Mouse (Mus musculus) MEL (cell line): ENCODE measurements around the gene Enthd1. TPM values are rescaled to one million over a fixed set of nuclear protein-coding genes. Genes with fewer than 3 reads are reported as not detected.

Experiments used
- DNase-seq: peaks from one replicate; pipeline ENCODE4 v3.0.0; 2011; ENCODE audit warnings: low read depth, low spot score
- H3K27ac ChIP-seq: 2 replicates; pipeline ENCODE4 v1.5.1; 2012; ENCODE audit warnings: low read depth, mild to moderate bottlenecking, control low read depth, low read length, moderate library complexity; ENCODE audit not compliant: control insufficient read depth
- H3K27me3 ChIP-seq, 2 experiments: fragments of 150-350 bp in 1 of 2; sonication (generic) in 1 of 2; 2 replicates each; pipeline ENCODE4 v1.6.1; 2012; ENCODE audit warnings: low read length in 2 of 2, mild to moderate bottlenecking in 2 of 2, improper control_type of control experiment in 1 of 2, moderate library complexity in 1 of 2; ENCODE audit not compliant: insufficient read depth in 2 of 2, control insufficient read depth in 1 of 2
- H3K36me3 ChIP-seq, 2 experiments: 2 replicates each; pipeline ENCODE4 v1.6.1; 2012 to 2014; ENCODE audit warnings: low read length in 2 of 2, improper control_type of control experiment in 1 of 2, inconsistent platforms in 1 of 2, mild to moderate bottlenecking in 1 of 2; ENCODE audit not compliant: insufficient read depth in 2 of 2, control insufficient read depth in 1 of 2
- H3K4me1 ChIP-seq, 2 experiments: fragments of 150-350 bp in 1 of 2; sonication (generic) in 1 of 2; 2 replicates each; pipeline ENCODE4 v1.6.1; 2012; ENCODE audit warnings: low read length in 2 of 2, improper control_type of control experiment in 1 of 2, mild to moderate bottlenecking in 1 of 2; ENCODE audit not compliant: insufficient read depth in 2 of 2, control insufficient read depth in 1 of 2
- H3K4me3 ChIP-seq, 2 experiments: fragments of 150-350 bp in 1 of 2; sonication (generic) in 1 of 2; 2 replicates each; pipeline ENCODE4 v1.5.1; 2012; ENCODE audit warnings: low read depth in 2 of 2, low read length in 2 of 2, mild to moderate bottlenecking in 2 of 2, moderate library complexity in 2 of 2, control low read depth in 1 of 2, improper control_type of control experiment in 1 of 2; ENCODE audit not compliant: control insufficient read depth in 1 of 2, insufficient read depth in 1 of 2
- H3K79me2 ChIP-seq: 2 replicates; pipeline ENCODE4 v1.6.1; 2012; ENCODE audit warnings: mild to moderate bottlenecking, low read length, moderate library complexity; ENCODE audit not compliant: control insufficient read depth, poor library complexity, insufficient read depth
- H3K9ac ChIP-seq: 2 replicates; pipeline ENCODE4 v1.6.1; 2012; ENCODE audit warnings: low read depth, mild to moderate bottlenecking, control low read depth, low read length, moderate library complexity; ENCODE audit not compliant: control insufficient read depth, poor library complexity, severe bottlenecking
- H3K9me3 ChIP-seq: fragments of 150-350 bp; sonication (generic); replicated peaks from 2 replicates; pipeline ENCODE4 v1.6.1; 2012; ENCODE audit warnings: mild to moderate bottlenecking, low read length, improper control_type of control experiment, moderate library complexity; ENCODE audit not compliant: insufficient read depth
- CHD1 ChIP-seq: IDR thresholded peaks from 2 replicates; pipeline ENCODE4 v1.6.1; 2012; ENCODE audit warnings: low read depth, mild to moderate bottlenecking, inconsistent platforms, low read length, improper control_type of control experiment
- CHD2 ChIP-seq: IDR thresholded peaks from 2 replicates; pipeline ENCODE4 v1.6.1; 2011; ENCODE audit warnings: low read length, improper control_type of control experiment
- ETS1 ChIP-seq: IDR thresholded peaks from 2 replicates; pipeline ENCODE4 v1.6.1; 2012; ENCODE audit warnings: low read depth, mild to moderate bottlenecking, inconsistent platforms, low read length, improper control_type of control experiment, moderate library complexity
- GABPA ChIP-seq: IDR thresholded peaks from 2 replicates; pipeline ENCODE4 v1.6.1; 2012; ENCODE audit warnings: low read depth, mild to moderate bottlenecking, inconsistent platforms, low read length, improper control_type of control experiment, moderate library complexity
- GATA1 ChIP-seq: IDR thresholded peaks from 2 replicates; pipeline ENCODE4 v1.6.1; 2011; ENCODE audit warnings: low read depth, low read length, improper control_type of control experiment
- HCFC1 ChIP-seq: IDR thresholded peaks from 2 replicates; pipeline ENCODE4 v1.6.1; 2012; ENCODE audit warnings: low read depth, mild to moderate bottlenecking, inconsistent platforms, low read length, improper control_type of control experiment, moderate library complexity
- JUND ChIP-seq: IDR thresholded peaks from 2 replicates; pipeline ENCODE4 v1.6.1; 2011; ENCODE audit warnings: low read depth, mild to moderate bottlenecking, improper control_type of control experiment, low read length
- MAZ ChIP-seq: IDR thresholded peaks from 2 replicates; pipeline ENCODE4 v1.6.1; 2012; ENCODE audit warnings: low read depth, mild to moderate bottlenecking, inconsistent platforms, low read length, improper control_type of control experiment
- MEF2A ChIP-seq: IDR thresholded peaks from 2 replicates; pipeline ENCODE4 v1.6.1; 2014; ENCODE audit warnings: low read depth, mild to moderate bottlenecking, inconsistent platforms, low read length, improper control_type of control experiment; ENCODE audit not compliant: poor library complexity, insufficient replicate concordance, severe bottlenecking; ENCODE audit errors: extremely low read depth
- MXI1 ChIP-seq: IDR thresholded peaks from 2 replicates; pipeline ENCODE4 v1.6.1; 2011; ENCODE audit warnings: mild to moderate bottlenecking, low read depth, low read length, improper control_type of control experiment
- MYB ChIP-seq: IDR thresholded peaks from 2 replicates; pipeline ENCODE4 v1.6.1; 2011; ENCODE audit warnings: mild to moderate bottlenecking, low read depth, low read length, improper control_type of control experiment
- MYC ChIP-seq: IDR thresholded peaks from 2 replicates; pipeline ENCODE4 v1.6.1; 2011; ENCODE audit warnings: low read depth, mild to moderate bottlenecking, low read length, improper control_type of control experiment, moderate library complexity
- NELFE ChIP-seq: IDR thresholded peaks from 2 replicates; pipeline ENCODE4 v1.6.1; 2011; ENCODE audit warnings: low read depth, low read length, improper control_type of control experiment
- NRF1 ChIP-seq: IDR thresholded peaks from 2 replicates; pipeline ENCODE4 v1.6.1; 2014; ENCODE audit warnings: low read depth, mild to moderate bottlenecking, inconsistent platforms, low read length, improper control_type of control experiment, moderate library complexity; ENCODE audit not compliant: poor library complexity, insufficient read depth, severe bottlenecking
- POLR2A ChIP-seq, 2 experiments: IDR thresholded peaks; 2 replicates each; pipeline ENCODE4 v1.6.1; 2011 to 2012; ENCODE audit warnings: low read length in 2 of 2, mild to moderate bottlenecking in 2 of 2, control low read depth in 1 of 2, improper control_type of control experiment in 1 of 2, low read depth in 1 of 2, moderate library complexity in 1 of 2; ENCODE audit not compliant: control insufficient read depth in 1 of 2, insufficient read depth in 1 of 2, poor library complexity in 1 of 2
- POLR2AphosphoS5 ChIP-seq: IDR thresholded peaks from 2 replicates; pipeline ENCODE4 v1.6.1; 2012; ENCODE audit warnings: low read depth, borderline replicate concordance, mild to moderate bottlenecking, inconsistent platforms, low read length, moderate library complexity, mixed read lengths
- RCOR1 ChIP-seq: IDR thresholded peaks from 2 replicates; pipeline ENCODE4 v1.6.1; 2012; ENCODE audit warnings: low read depth, mild to moderate bottlenecking, inconsistent platforms, low read length, improper control_type of control experiment
- SIN3A ChIP-seq: IDR thresholded peaks from 2 replicates; pipeline ENCODE4 v1.6.1; 2012; ENCODE audit warnings: low read length, improper control_type of control experiment, inconsistent platforms
- SMC3 ChIP-seq: IDR thresholded peaks from 2 replicates; pipeline ENCODE4 v1.6.1; 2011; ENCODE audit warnings: low read depth, low read length, improper control_type of control experiment
- TBP ChIP-seq: IDR thresholded peaks from 2 replicates; pipeline ENCODE4 v1.8.0; 2011; ENCODE audit warnings: low read depth, low read length, improper control_type of control experiment
- TCF12 ChIP-seq: IDR thresholded peaks from 2 replicates; pipeline ENCODE4 v1.6.1; 2014; ENCODE audit warnings: low read depth, mild to moderate bottlenecking, inconsistent platforms, low read length, improper control_type of control experiment, moderate library complexity
- UBTF ChIP-seq: IDR thresholded peaks from 2 replicates; pipeline ENCODE4 v1.6.1; 2012; ENCODE audit warnings: low read depth, mild to moderate bottlenecking, inconsistent platforms, low read length, improper control_type of control experiment, moderate library complexity, borderline replicate concordance; ENCODE audit not compliant: insufficient read depth
- USF1 ChIP-seq: IDR thresholded peaks from 2 replicates; pipeline ENCODE4 v1.6.1; 2014; ENCODE audit warnings: low read depth, mild to moderate bottlenecking, inconsistent platforms, low read length, improper control_type of control experiment, moderate library complexity
- USF2 ChIP-seq, 2 experiments: IDR thresholded peaks; 2 replicates each; pipeline ENCODE4 v1.6.1; 2011 to 2012; ENCODE audit warnings: improper control_type of control experiment in 2 of 2, low read length in 2 of 2, borderline replicate concordance in 1 of 2, inconsistent platforms in 1 of 2, low read depth in 1 of 2, mild to moderate bottlenecking in 1 of 2; ENCODE audit not compliant: insufficient read depth in 1 of 2
- ZC3H11A ChIP-seq: IDR thresholded peaks from 2 replicates; pipeline ENCODE4 v1.6.1; 2012; ENCODE audit warnings: low read depth, mild to moderate bottlenecking, inconsistent platforms, low read length, improper control_type of control experiment
- ZKSCAN1 ChIP-seq: IDR thresholded peaks from 2 replicates; pipeline ENCODE4 v1.6.1; 2012; ENCODE audit warnings: low read depth, mild to moderate bottlenecking, inconsistent platforms, low read length, improper control_type of control experiment, moderate library complexity
- ZMIZ1 ChIP-seq: IDR thresholded peaks from 2 replicates; pipeline ENCODE4 v1.6.1; 2012; ENCODE audit warnings: low read depth, mild to moderate bottlenecking, inconsistent platforms, low read length, improper control_type of control experiment, moderate library complexity
- ZNF384 ChIP-seq: IDR thresholded peaks from 2 replicates; pipeline ENCODE4 v1.6.1; 2012; ENCODE audit warnings: low read depth, mild to moderate bottlenecking, inconsistent platforms, low read length, improper control_type of control experiment
- polyA plus RNA-seq, 2 experiments: library from polyadenylated mRNA; stranded (reverse) in 1 of 2; unstranded in 1 of 2; fragments of >175 nt in 1 of 2; fragments of >200 nt in 1 of 2; gene quantifications; 2 replicates each; pipeline versions ENCODE4 v1.2.1 to v1.2.4; 2012; ENCODE audit warnings: low replicate concordance in 2 of 2, low read depth in 1 of 2; ENCODE audit not compliant: insufficient read length in 2 of 2, insufficient read depth in 1 of 2, missing spikeins in 1 of 2
- total RNA-seq: library from RNA; depleted of rRNA; stranded (reverse); fragments of 300-350 nt; gene quantifications from 2 replicates; pipeline ENCODE4 v1.2.3, GENCODE M21; 2012

The Enthd1 gene
- total and polyA plus RNA-seq, 3 experiments, result not detected

GRCm38 (mm10) chr15:80570226-80570625, 5.3 kb upstream of the Enthd1 start:
- Histone ChIP-seq H3K36me3 (no peaks in the 10 kb centered on the region), H3K9ac (no peak overlapping the region), H3K27ac (no peak overlapping the region), H3K4me1 (no peaks in the 10 kb centered on the region), H3K4me3 (no peak overlapping the region), H3K79me2 (no peaks in the 10 kb centered on the region), H3K9me3 (no peaks in the 10 kb centered on the region), H3K27me3 (peaks cover 3 to 4% of the 10 kb centered on the region in 2 experiments; a peak in 3 of 4 replicates)
- TF ChIP-seq SIN3A (no peak), NRF1 (no peak), MYB (no peak), CHD1 (no peak), POLR2A (IDR thresholded peaks at IDR 0.05; ENCODE audit: control insufficient read depth in 1 of 2, insufficient read depth in 1 of 2, low read depth in 1 of 2, low read length in 2 of 2, poor library complexity in 1 of 2) (no peak), SMC3 (no peak), JUND (no peak), MXI1 (no peak), MYC (no peak), TCF12 (no peak), ZKSCAN1 (no peak), POLR2AphosphoS5 (no peak), HCFC1 (no peak), CHD2 (no peak), ZMIZ1 (no peak), ETS1 (no peak), RCOR1 (no peak)
- DNase-seq, result no peak

GRCm38 (mm10) chr15:80569205-80569604, 4.2 kb upstream of the Enthd1 start:
- Histone ChIP-seq H3K79me2 (no peaks in the 10 kb centered on the region), H3K9ac (no peak overlapping the region), H3K4me1 (no peaks in the 10 kb centered on the region), H3K27me3 (peaks cover 3 to 4% of the 10 kb centered on the region in 2 experiments; a peak in 3 of 4 replicates), H3K4me3 (no peak overlapping the region), H3K36me3 (no peaks in the 10 kb centered on the region), H3K9me3 (no peaks in the 10 kb centered on the region), H3K27ac (no peak overlapping the region)
- TF ChIP-seq MAZ (no peak), ETS1 (no peak), MYB (no peak), ZMIZ1 (no peak), ZC3H11A (no peak), RCOR1 (no peak), USF1 (no peak), GATA1 (no peak), NELFE (no peak), TCF12 (no peak), HCFC1 (no peak), UBTF (no peak), MEF2A (no peak), TBP (no peak), GABPA (no peak), USF2 (IDR thresholded peaks at IDR 0.05; ENCODE audit: borderline replicate concordance in 1 of 2, insufficient read depth in 1 of 2, low read depth in 1 of 2, low read length in 2 of 2) (no peak), ZNF384 (no peak), SIN3A (no peak)
- DNase-seq, result no peak
